Comparison of ENCODE assay signal across 8 mouse cellular contexts in the genomic region with DNA sequence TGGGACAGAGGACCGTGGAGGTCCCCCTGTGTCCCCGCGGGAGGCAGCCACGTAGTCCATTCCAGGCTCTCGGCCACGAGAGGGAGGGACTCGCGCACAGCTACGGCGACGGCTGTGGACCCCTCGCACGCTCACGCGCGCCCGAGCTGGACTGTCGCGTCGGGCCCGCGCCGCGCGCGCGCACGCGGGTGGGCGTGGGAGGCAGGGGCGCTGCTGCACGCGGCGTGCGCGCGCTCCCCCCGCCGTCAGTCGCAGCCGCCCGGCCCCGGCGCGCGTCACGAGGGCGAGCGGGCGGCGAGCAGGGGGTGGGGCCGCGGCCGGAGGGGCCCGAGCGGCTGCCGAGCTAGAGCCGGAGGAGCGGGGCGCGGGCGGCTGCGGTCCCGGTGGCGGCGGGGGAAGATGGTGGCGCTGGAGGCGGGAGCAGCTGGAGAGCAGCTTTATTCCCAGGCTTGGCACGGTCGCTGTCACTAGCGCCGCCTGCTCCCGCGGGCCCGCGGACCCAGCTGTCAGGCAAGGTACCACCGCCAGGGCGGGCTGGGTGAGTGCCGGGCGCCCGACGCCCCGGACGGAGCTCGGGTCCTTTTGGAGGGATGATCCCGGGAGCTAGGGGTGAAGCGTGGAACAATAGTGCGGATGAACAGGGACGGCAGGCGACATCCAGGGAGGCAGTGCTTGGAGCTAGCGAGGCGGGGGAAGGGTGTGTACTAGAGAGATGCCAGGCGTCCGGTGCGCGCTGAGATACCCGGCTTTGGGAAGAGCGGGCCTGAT. TPM values are rescaled to one million over a fixed set of nuclear protein-coding genes. Genes with fewer than 3 reads are reported as not detected.
DNase-seq lines count a peak whose midpoint lies in the region; ATAC-seq and TF ChIP-seq lines count a peak whose summit lies in the region.

TSS of gene Apba1 (plus strand) at position 334 of the 768 bp plus-strand sequence.

- H3K4me2 ChIP-seq in liver, embryonic 16.5 days (ENCODE audit: low read depth, low read length), result peak within 1 kb of the TSS; percentile 88
- peak within 1 kb of the TSS; percentile 87 for H3K4me2 ChIP-seq in neural tube, embryonic 11.5 days (ENCODE audit: low read depth)
- peak within 1 kb of the TSS; percentile 94 for H3K4me2 ChIP-seq in stomach, embryonic 16.5 days (ENCODE audit: low read depth, low read length)

- H3K4me3 ChIP-seq in embryonic fibroblast, embryonic 13.5 days (ENCODE audit: insufficient read depth, low read length), result peak within 1 kb of the TSS; percentile 78
- peak within 1 kb of the TSS; percentile 67 for H3K4me3 ChIP-seq in liver, embryonic 16.5 days (ENCODE audit: low read depth, low read length)
- peak within 1 kb of the TSS; percentile 70 for H3K4me3 ChIP-seq in neural tube, embryonic 11.5 days (ENCODE audit: low read depth, low read length)
- peak within 1 kb of the TSS; percentile 73 for H3K4me3 ChIP-seq in stomach, embryonic 16.5 days (replicated peaks; ENCODE audit: low read length)

- DNase-seq in A20 (ENCODE audit: low read depth, low spot score), result peak; percentile 30
- DNase-seq in adrenal gland, adult 8-10 months, result peak; percentile 21
- peak; percentile 71 to 76 for DNase-seq in heart, postnatal 10 days
- peak in 1 of 2 experiments; percentile 81 for DNase-seq in layer of hippocampus, adult 18-20 months (ENCODE audit: low spot score in 2 of 2)
- peak; percentile 83 for DNase-seq in neural tube, embryonic 11.5 days (ENCODE audit: low spot score)

- no peak for TF ChIP-seq CTCF in embryonic fibroblast, embryonic 13.5 days (IDR thresholded peaks at IDR 0.05; ENCODE audit: borderline replicate concordance, insufficient read depth, low read length)

- H3K27me3 ChIP-seq in liver, embryonic 16.5 days (ENCODE audit: control insufficient read depth, insufficient read depth, low read depth, low read length), result peaks cover 32% of the 10 kb centered on the region
- H3K27me3 ChIP-seq in neural tube, embryonic 11.5 days (ENCODE audit: control insufficient read depth, insufficient read depth, low read length), result peaks cover 4% of the 10 kb centered on the region; the same call in 1 of the 2 replicates
- H3K27me3 ChIP-seq in stomach, embryonic 16.5 days (ENCODE audit: control insufficient read depth, insufficient read depth, low read length), result peaks cover 8% of the 10 kb centered on the region

- H3K9me3 ChIP-seq in liver, embryonic 16.5 days (replicated peaks; ENCODE audit: control insufficient read depth, low read length), result no peaks in the 10 kb centered on the region
- no peaks in the 10 kb centered on the region for H3K9me3 ChIP-seq in neural tube, embryonic 11.5 days (ENCODE audit: control insufficient read depth, low read length)
- H3K9me3 ChIP-seq in stomach, embryonic 16.5 days (replicated peaks; ENCODE audit: control insufficient read depth, low read length), result no peaks in the 10 kb centered on the region

- no peak within 1 kb of the TSS for H3K27ac ChIP-seq in embryonic fibroblast, embryonic 13.5 days (ENCODE audit: insufficient read depth, low read length)
- H3K27ac ChIP-seq in liver, embryonic 16.5 days (ENCODE audit: low read length), result no peak within 1 kb of the TSS
- peak within 1 kb of the TSS; percentile 81 for H3K27ac ChIP-seq in neural tube, embryonic 11.5 days (ENCODE audit: low read depth, low read length)
- H3K27ac ChIP-seq in stomach, embryonic 16.5 days (ENCODE audit: low read length), result peak within 1 kb of the TSS; percentile 84

- intact Hi-C loops in heart, postnatal 10 days (cut with DNase I), result loop anchor here (1.0 to 10.0 kb wide), 4 partner anchors 71 to 206 kb away; partner anchors contain the start of gene Ptar1

- no peaks in the 10 kb centered on the region for H3K36me3 ChIP-seq in liver, embryonic 16.5 days (ENCODE audit: control insufficient read depth, insufficient read depth)
- no peaks in the 10 kb centered on the region for H3K36me3 ChIP-seq in neural tube, embryonic 11.5 days (ENCODE audit: control insufficient read depth, insufficient read depth, low read length)
- no peaks in the 10 kb centered on the region for H3K36me3 ChIP-seq in stomach, embryonic 16.5 days (ENCODE audit: control insufficient read depth, insufficient read depth, low read length)

- H3K9ac ChIP-seq in liver, embryonic 16.5 days (ENCODE audit: low read depth, low read length), result peak within 1 kb of the TSS; percentile 57
- H3K9ac ChIP-seq in neural tube, embryonic 11.5 days (ENCODE audit: low read length), result peak within 1 kb of the TSS; percentile 77
- H3K9ac ChIP-seq in stomach, embryonic 16.5 days (ENCODE audit: low read length), result peak within 1 kb of the TSS; percentile 85

- under 1% methylated on average over 86 of the region's 98 CpGs for WGBS in liver, embryonic 16.5 days (ENCODE audit: insufficient replicate concordance)
- WGBS in neural tube, embryonic 11.5 days, result under 1% methylated on average over 69 of the region's 98 CpGs
- WGBS in stomach, embryonic 16.5 days, result under 1% methylated on average over 79 of the region's 98 CpGs

- H3K4me1 ChIP-seq in embryonic fibroblast, embryonic 13.5 days (ENCODE audit: control insufficient read depth, insufficient read depth, low read length), result no peaks in the 10 kb centered on the region
- H3K4me1 ChIP-seq in liver, embryonic 16.5 days (ENCODE audit: control insufficient read depth, low read depth, low read length), result no peaks in the 10 kb centered on the region; the same call in 1 of the 2 replicates
- H3K4me1 ChIP-seq in neural tube, embryonic 11.5 days (ENCODE audit: control insufficient read depth, insufficient read depth, low read length), result no peaks in the 10 kb centered on the region
- H3K4me1 ChIP-seq in stomach, embryonic 16.5 days (ENCODE audit: control insufficient read depth, insufficient read depth, low read length), result peaks cover 4% of the 10 kb centered on the region; the same call in 1 of the 2 replicates

- TF ChIP-seq POLR2A in embryonic fibroblast, embryonic 13.5 days (IDR thresholded peaks at IDR 0.05; ENCODE audit: low read depth, low read length), result 0 out of 2 replicates have a peak, but pooled peaks have one; percentile 54

- ATAC-seq in liver, embryonic 16.5 days (ENCODE audit: low read depth), result peak; percentile 70
- ATAC-seq in neural tube, embryonic 11.5 days (ENCODE audit: insufficient read depth, low FRiP score, low TSS enrichment), result peak; percentile 85
- ATAC-seq in stomach, embryonic 16.5 days (ENCODE audit: insufficient read depth, low FRiP score), result peak; percentile 84

RNA-seq across cellular contexts. Expression of gene Apba1, which starts in this region (rescaled TPM):
- 1 to 10 TPM; 4.4 to 7.5 (median 5.3) TPM for total RNA-seq in adrenal gland, adult 8-10 months (2022)
- 2.0 and 7.5 TPM in 2 replicates for polyA plus RNA-seq in embryonic fibroblast, embryonic 13.5 days (2011; ENCODE audit: insufficient read length, low read depth, missing spikeins)
- total RNA-seq in heart, postnatal 10 days (2021), result 1 to 10 TPM; 7.3 to 7.6 TPM
- 100 to 1,000 TPM; 120 to 121 TPM for total RNA-seq in layer of hippocampus, adult 18-20 months (2021)
- 0.04 and 0.06 TPM in 2 replicates for polyA plus RNA-seq in liver, embryonic 16.5 days (2015; fragmentation: Nextera tagmentation; extraction: Ambion mirVana)
- 2.5 TPM in 2 replicates for polyA plus RNA-seq in neural tube, embryonic 11.5 days (2014; fragmentation: Nextera tagmentation; extraction: Ambion mirVana)
- polyA plus RNA-seq in stomach, embryonic 16.5 days (2015; fragmentation: Nextera tagmentation; extraction: Ambion mirVana), result 0.40 and 0.42 TPM in 2 replicates

Comparison
In these comparisons a context has a peak if more than half of its experiments do, and no peak if none do; other contexts are left out.
1. RNA of gene Apba1 (total RNA-seq): 120 to 121 TPM in layer of hippocampus, adult 18-20 months; 7.3 to 7.6 TPM in heart, postnatal 10 days and 4.4 to 7.5 TPM in adrenal gland, adult 8-10 months; every median in the first group is over 10 times any median in the second.
2. Peak in ATAC-seq, H3K4me3 ChIP-seq, H3K9ac ChIP-seq and H3K4me2 ChIP-seq in liver, embryonic 16.5 days; RNA of the gene not detected or under 1 TPM.
3. Peak in ATAC-seq, H3K4me3 ChIP-seq, H3K27ac ChIP-seq, H3K9ac ChIP-seq and H3K4me2 ChIP-seq in stomach, embryonic 16.5 days; RNA of the gene not detected or under 1 TPM.
4. Peak in every context shown above with its lines, with median percentiles within 50 percentile points of each other: H3K4me3 ChIP-seq, ATAC-seq, H3K4me2 ChIP-seq and H3K9ac ChIP-seq.